Mouse (Mus musculus): ENCODE data around the gene Tspan33. TPM values are rescaled to one million over a fixed set of nuclear protein-coding genes. Genes with fewer than 3 reads are reported as not detected.
A peak's percentile ranks its signal among the peaks of the same experiment; 100 is the strongest.
"Not testable (repeated sequence)": the region's sequence is repeated elsewhere in the genome, so short reads cannot be mapped to it uniquely, and the experiment has no call there.

Gene Tspan33
- polyA plus RNA-seq, 1 experiment from 2014 or later: 4.4 TPM

DNA sequence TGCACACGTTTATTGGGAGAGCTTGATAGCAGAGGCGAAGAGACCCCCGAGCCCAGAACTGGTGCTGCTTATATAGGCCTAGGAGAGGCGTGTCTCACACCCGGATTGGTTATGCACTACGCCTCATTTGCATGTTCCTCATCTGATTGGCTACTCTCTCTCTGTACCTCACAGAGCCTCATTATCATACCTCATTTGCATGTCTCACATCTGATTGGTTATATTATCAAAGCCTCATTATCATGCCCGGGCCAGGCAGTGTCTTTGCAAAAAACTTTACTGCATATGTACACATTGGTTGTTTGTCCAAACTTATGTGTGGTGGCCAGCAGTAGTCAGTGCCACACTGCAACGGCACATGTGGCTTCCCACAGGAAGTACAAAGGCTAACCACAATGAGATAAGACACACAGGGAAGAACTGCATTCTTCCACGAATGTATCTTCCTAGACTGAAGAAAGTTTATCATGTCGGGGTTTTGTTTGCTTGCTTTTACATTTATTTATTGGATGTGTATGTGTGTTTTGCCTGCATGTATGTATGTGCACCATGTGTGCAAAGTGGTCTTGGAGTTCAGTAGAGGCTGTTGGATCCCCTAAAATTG is 14.0 kb upstream of the Tspan33 start:
- not testable (repeated sequence) for H3K4me1 ChIP-seq; H3K9me3 ChIP-seq; H3K36me3 ChIP-seq; H3K27me3 ChIP-seq; H3K9ac ChIP-seq; ATAC-seq (ENCODE audit: borderline replicate concordance, extremely low read depth, low FRiP score, low TSS enrichment); H3K27ac ChIP-seq; H3K4me3 ChIP-seq; H3K4me2 ChIP-seq
- WGBS: 80% methylated on average over 10 of the region's 10 CpGs

DNA sequence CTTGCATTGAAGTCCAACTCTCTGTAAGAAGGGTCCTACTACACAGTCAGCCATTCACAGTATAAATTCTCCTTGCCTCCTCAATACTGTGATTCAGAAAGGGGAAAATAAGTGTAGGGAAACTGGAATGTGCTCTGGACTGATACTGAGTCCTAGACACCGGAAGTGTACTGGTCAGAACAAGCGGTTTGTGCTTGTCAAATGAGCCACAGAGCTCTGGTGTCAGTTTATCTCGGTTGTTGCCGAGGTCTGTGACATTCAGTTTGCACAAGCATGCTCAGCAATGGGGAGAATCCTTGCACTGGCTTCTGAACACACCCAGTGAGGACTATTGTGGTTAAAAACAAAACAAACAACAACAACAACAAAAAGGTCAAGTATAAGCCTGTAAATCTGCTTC is 12.2 kb upstream of the Tspan33 start:
- Histone ChIP-seq H3K4me2 (no peak overlapping the region), H3K27me3 (no peaks in the 10 kb centered on the region), H3K9ac (no peak overlapping the region), H3K36me3 (no peaks in the 10 kb centered on the region), H3K9me3 (no peaks in the 10 kb centered on the region), H3K4me1 (no peaks in the 10 kb centered on the region), H3K27ac (no peak overlapping the region), H3K4me3 (no peak overlapping the region)
- no peak for ATAC-seq (ENCODE audit: borderline replicate concordance, extremely low read depth, low FRiP score, low TSS enrichment)
- WGBS: 59% methylated on average over 4 of the region's 4 CpGs

GRCm38 (mm10) chr6:29684686-29685085 is 9.3 kb upstream of the Tspan33 start:
- H3K4me2 ChIP-seq: no peak overlapping the region
- H3K9me3 ChIP-seq: no peaks in the 10 kb centered on the region
- ATAC-seq (ENCODE audit: borderline replicate concordance, extremely low read depth, low FRiP score, low TSS enrichment): no peak
- WGBS: 64% methylated on average over 4 of the region's 4 CpGs
- H3K9ac ChIP-seq: no peak overlapping the region
- no peaks in the 10 kb centered on the region for H3K36me3 ChIP-seq
- H3K4me1 ChIP-seq: no peaks in the 10 kb centered on the region
- no peak overlapping the region for H3K27ac ChIP-seq
- H3K27me3 ChIP-seq: 0 out of 2 replicates have a peak, but pooled peaks cover 5% of the 10 kb centered on the region
- H3K4me3 ChIP-seq: no peak overlapping the region

GRCm38 (mm10) chr6:29685952-29686351 is 8.1 kb upstream of the Tspan33 start:
- Histone ChIP-seq H3K4me3 (no peak overlapping the region), H3K9me3 (no peaks in the 10 kb centered on the region), H3K9ac (no peak overlapping the region), H3K27me3 (peaks cover 8% of the 10 kb centered on the region; the same call in 1 of the 2 replicates), H3K27ac (no peak overlapping the region), H3K4me2 (no peak overlapping the region), H3K4me1 (no peaks in the 10 kb centered on the region), H3K36me3 (no peaks in the 10 kb centered on the region)
- ATAC-seq (ENCODE audit: borderline replicate concordance, extremely low read depth, low FRiP score, low TSS enrichment): no peak
- 77% methylated on average over 4 of the region's 4 CpGs for WGBS

GRCm38 (mm10) chr6:29689458-29689857 is 4.6 kb upstream of the Tspan33 start:
- Histone ChIP-seq H3K27ac (no peak overlapping the region), H3K27me3 (peaks cover 41% of the 10 kb centered on the region), H3K9ac (no peak overlapping the region), H3K9me3 (no peaks in the 10 kb centered on the region), H3K4me2 (no peak overlapping the region), H3K36me3 (no peaks in the 10 kb centered on the region), H3K4me3 (no peak overlapping the region), H3K4me1 (peaks cover 3% of the 10 kb centered on the region)
- ATAC-seq (ENCODE audit: borderline replicate concordance, extremely low read depth, low FRiP score, low TSS enrichment): no peak
- 73% methylated on average over 8 of the region's 8 CpGs for WGBS

DNA sequence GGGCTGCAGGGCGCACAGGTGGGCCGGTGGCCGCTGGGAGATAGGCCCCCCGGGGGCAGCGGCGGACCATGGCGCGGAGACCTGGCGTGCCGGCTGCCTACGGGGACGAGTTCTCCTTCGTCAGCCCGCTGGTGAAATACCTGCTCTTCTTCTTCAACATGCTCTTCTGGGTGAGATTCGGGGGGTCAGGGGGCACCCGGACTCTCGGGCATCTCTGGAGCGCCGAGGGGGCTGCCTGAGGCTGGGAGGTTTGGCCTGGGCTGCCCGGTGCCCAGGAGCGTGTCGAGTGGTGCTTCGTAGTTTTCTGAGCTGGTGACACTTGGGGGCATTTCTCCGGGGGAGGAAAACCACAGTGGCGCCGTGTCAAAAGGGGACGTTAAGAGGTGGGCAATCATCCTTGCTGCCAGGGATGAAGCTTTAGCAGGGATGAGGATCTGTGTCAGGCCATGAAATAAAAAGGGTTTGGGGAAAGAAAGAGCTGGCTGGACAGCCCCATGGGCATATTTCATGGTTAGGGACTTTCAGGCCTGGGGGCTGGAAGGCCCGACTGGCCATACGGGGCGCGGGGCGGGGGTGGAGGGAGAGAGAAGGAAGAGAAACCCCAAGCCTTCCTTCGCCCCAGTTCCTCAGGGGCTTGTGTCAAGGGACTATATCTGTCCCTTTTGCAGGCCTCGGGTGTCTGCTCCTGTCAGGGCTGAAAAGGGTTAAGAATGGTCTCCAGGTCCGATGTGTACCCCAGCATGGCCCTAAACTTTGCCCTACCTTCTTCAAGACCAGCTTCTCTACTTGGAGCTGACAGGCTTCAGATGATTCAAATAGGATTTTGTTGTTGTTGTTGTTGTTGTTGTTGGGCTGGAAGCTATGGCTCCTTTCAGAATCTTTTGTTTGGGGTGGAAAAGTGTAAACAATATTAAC is 610 bp downstream of the Tspan33 start:
- no peak overlapping the region for H3K27ac ChIP-seq
- H3K4me3 ChIP-seq: peak overlapping the region; percentile 71
- peak; percentile 29; the same call in 1 of the 2 replicates for ATAC-seq (ENCODE audit: borderline replicate concordance, extremely low read depth, low FRiP score, low TSS enrichment)
- WGBS: 4% methylated on average over 35 of the region's 35 CpGs
- H3K4me2 ChIP-seq: peak overlapping the region; percentile 100
- H3K27me3 ChIP-seq: peaks cover 52% of the 10 kb centered on the region
- H3K4me1 ChIP-seq: peaks cover 6% of the 10 kb centered on the region
- H3K9ac ChIP-seq: peak overlapping the region; percentile 66
- no peaks in the 10 kb centered on the region for H3K36me3 ChIP-seq
- H3K9me3 ChIP-seq: no peaks in the 10 kb centered on the region

GRCm38 (mm10) chr6:29695290-29695674 is 1.3 kb downstream of the Tspan33 start:
- 57% methylated on average over 3 of the region's 3 CpGs for WGBS
- H3K9ac ChIP-seq: no peak overlapping the region
- no peak for ATAC-seq (ENCODE audit: borderline replicate concordance, extremely low read depth, low FRiP score, low TSS enrichment)
- 0 out of 2 replicates have a peak overlapping the region, but pooled peaks have one; percentile 1 for H3K4me2 ChIP-seq
- no peak overlapping the region for H3K27ac ChIP-seq
- H3K4me3 ChIP-seq: no peak overlapping the region
- peaks cover 52% of the 10 kb centered on the region for H3K27me3 ChIP-seq
- no peaks in the 10 kb centered on the region for H3K9me3 ChIP-seq
- no peaks in the 10 kb centered on the region for H3K36me3 ChIP-seq
- H3K4me1 ChIP-seq: peaks cover 6% of the 10 kb centered on the region

- Histone ChIP-seq H3K27ac (no peak overlapping the region), H3K9me3 (no peaks in the 10 kb centered on the region), H3K9ac (no peak overlapping the region), H3K4me3 (no peak overlapping the region), H3K4me1 (peaks cover 6% of the 10 kb centered on the region), H3K36me3 (no peaks in the 10 kb centered on the region), H3K27me3 (peaks cover 49% of the 10 kb centered on the region), H3K4me2 (no peak overlapping the region)
- no peak for ATAC-seq (ENCODE audit: borderline replicate concordance, extremely low read depth, low FRiP score, low TSS enrichment)
- WGBS: 68% methylated on average over 7 of the region's 7 CpGs
Measured at GRCm38 (mm10) chr6:29695975-29696374, 2.0 kb downstream of the Tspan33 start.

DNA sequence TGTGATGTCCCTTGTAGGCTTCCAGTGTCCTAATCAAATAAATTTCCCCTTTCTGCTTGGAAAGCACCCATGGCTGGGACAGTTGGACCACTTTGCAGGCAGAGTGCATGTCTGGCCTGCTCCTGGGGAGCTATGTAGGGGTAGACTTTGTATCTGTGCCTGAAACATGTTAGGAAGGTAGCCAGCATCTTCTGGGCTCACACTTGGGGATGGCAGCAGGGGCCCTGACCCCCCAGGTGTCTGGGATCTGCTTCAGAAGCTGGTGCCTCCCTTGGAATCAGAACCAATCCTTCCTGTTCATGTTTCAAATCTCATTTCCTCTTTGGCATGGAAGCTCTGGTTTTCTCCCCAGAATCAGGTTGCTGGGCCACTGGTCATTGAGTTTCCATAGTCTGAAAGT is 3.1 kb downstream of the Tspan33 start:
- H3K9ac ChIP-seq: no peak overlapping the region
- H3K4me3 ChIP-seq: no peak overlapping the region
- H3K27me3 ChIP-seq: peaks cover 37% of the 10 kb centered on the region
- no peaks in the 10 kb centered on the region for H3K36me3 ChIP-seq
- H3K4me1 ChIP-seq: peaks cover 6% of the 10 kb centered on the region
- no peak overlapping the region for H3K4me2 ChIP-seq
- H3K27ac ChIP-seq: no peak overlapping the region
- no peaks in the 10 kb centered on the region for H3K9me3 ChIP-seq
- no peak for ATAC-seq (ENCODE audit: borderline replicate concordance, extremely low read depth, low FRiP score, low TSS enrichment)

GRCm38 (mm10) chr6:29697548-29697947 is 3.5 kb downstream of the Tspan33 start:
- 39% methylated on average over 3 of the region's 3 CpGs for WGBS
- H3K9ac ChIP-seq: no peak overlapping the region
- no peaks in the 10 kb centered on the region for H3K9me3 ChIP-seq
- H3K4me1 ChIP-seq: peaks cover 6% of the 10 kb centered on the region
- no peak for ATAC-seq (ENCODE audit: borderline replicate concordance, extremely low read depth, low FRiP score, low TSS enrichment)
- H3K4me2 ChIP-seq: no peak overlapping the region
- H3K27me3 ChIP-seq: peaks cover 33% of the 10 kb centered on the region
- no peaks in the 10 kb centered on the region for H3K36me3 ChIP-seq
- no peak overlapping the region for H3K4me3 ChIP-seq
- H3K27ac ChIP-seq: no peak overlapping the region

GRCm38 (mm10) chr6:29699085-29699745 is 5.2 kb downstream of the Tspan33 start:
- Histone ChIP-seq H3K9ac (no peak overlapping the region), H3K36me3 (no peaks in the 10 kb centered on the region), H3K4me3 (no peak overlapping the region), H3K27ac (no peak overlapping the region), H3K27me3 (peaks cover 19% of the 10 kb centered on the region), H3K9me3 (no peaks in the 10 kb centered on the region), H3K4me2 (no peak overlapping the region), H3K4me1 (peaks cover 6% of the 10 kb centered on the region)
- ATAC-seq (ENCODE audit: borderline replicate concordance, extremely low read depth, low FRiP score, low TSS enrichment): no peak
- WGBS: 82% methylated on average over 7 of the region's 7 CpGs

GRCm38 (mm10) chr6:29701051-29701450 is 7.0 kb downstream of the Tspan33 start:
- peak; percentile 75; the same call in 1 of the 2 replicates for ATAC-seq (ENCODE audit: borderline replicate concordance, extremely low read depth, low FRiP score, low TSS enrichment)
- H3K27ac ChIP-seq: no peak overlapping the region
- H3K9ac ChIP-seq: no peak overlapping the region
- peaks cover under 1% of the 10 kb centered on the region for H3K27me3 ChIP-seq
- no peaks in the 10 kb centered on the region for H3K4me1 ChIP-seq
- no peaks in the 10 kb centered on the region for H3K36me3 ChIP-seq
- H3K4me2 ChIP-seq: no peak overlapping the region
- H3K9me3 ChIP-seq: no peaks in the 10 kb centered on the region
- 54% methylated on average over 6 of the region's 6 CpGs for WGBS
- H3K4me3 ChIP-seq: no peak overlapping the region

All from lung, embryonic 15.5 days (tissue).